Comparison of ENCODE assay signal across 8 mouse cellular contexts in the genomic region with DNA sequence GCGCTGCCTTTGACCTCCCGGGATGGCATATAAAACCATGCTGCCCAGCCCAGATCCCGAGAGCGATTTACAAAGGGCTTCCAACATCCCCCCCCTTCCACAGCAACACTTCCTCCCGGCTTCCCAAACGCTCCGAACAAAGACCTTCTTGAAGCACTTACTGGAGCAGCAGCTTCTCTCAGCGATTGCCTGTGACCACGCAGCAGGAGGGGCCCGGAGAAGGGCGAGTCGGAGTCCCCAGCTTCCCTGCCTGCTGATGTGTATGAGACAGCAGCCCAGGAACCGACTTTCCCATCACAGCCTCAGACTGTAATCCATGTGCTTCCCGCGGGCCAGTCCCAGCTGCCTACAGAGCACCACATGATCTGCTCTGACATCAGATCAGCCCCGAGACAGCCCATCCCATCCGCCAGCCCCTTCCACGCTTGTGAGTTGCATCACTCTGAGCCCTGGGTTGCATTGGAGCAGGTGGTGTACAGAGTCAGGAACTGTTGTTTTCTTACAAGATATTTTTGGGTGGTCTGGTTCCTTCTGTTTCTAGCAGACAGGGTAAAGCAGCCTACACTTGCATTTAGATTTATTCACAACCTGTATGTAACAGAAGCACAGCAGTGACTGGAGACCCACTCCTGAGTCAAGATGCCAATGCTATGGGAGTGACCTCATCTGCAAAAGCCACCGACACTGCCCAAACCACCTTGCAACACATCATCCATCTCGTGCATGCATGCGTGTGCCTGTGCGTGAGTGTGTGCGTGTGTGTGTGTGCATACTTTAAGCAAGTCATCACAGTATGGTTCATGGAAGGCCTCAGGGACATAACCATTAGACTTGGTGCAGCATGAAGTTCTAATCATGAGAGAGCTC.
A peak's percentile ranks its signal among the peaks of the same experiment; 100 is the strongest.
DNase-seq lines count a peak whose midpoint lies in the region; ATAC-seq and TF ChIP-seq lines count a peak whose summit lies in the region.

No protein-coding gene starts in this region.

- no peaks in the 10 kb centered on the region for H3K27me3 ChIP-seq in forebrain, embryonic 10.5 days (ENCODE audit: poor library complexity, severe bottlenecking)
- no peaks in the 10 kb centered on the region for H3K27me3 ChIP-seq in heart, embryonic 13.5 days (replicated peaks)

- TF ChIP-seq POLR2A in lung, adult 2 months (IDR thresholded peaks at IDR 0.05; ENCODE audit: borderline replicate concordance, extremely low read depth, low read depth, low read length) = no peak

- H3K9me3 ChIP-seq in forebrain, embryonic 10.5 days = no peaks in the 10 kb centered on the region
- no peaks in the 10 kb centered on the region for H3K9me3 ChIP-seq in heart, embryonic 13.5 days

- no peak for TF ChIP-seq CTCF in lung, adult 2 months (IDR thresholded peaks at IDR 0.05; ENCODE audit: insufficient read depth, low read length)

- peak overlapping the region; percentile 92 for H3K27ac ChIP-seq in forebrain, embryonic 10.5 days
- H3K27ac ChIP-seq in heart, embryonic 13.5 days (replicated peaks) = peak overlapping the region; percentile 30; the same call in 1 of the 2 replicates

- DNase-seq in ES-CJ7 (ENCODE audit: low read depth, low spot score) = peak; percentile 82
- DNase-seq in brain, embryonic 18.5 days (ENCODE audit: low read depth, low spot score) = peak; percentile 80
- peak; percentile 78 for DNase-seq in forebrain, embryonic 10.5 days (ENCODE audit: extremely low spot score, low spot score)
- DNase-seq in layer of hippocampus, adult 9-10 months (ENCODE audit: low spot score) = peak; percentile 86
- peak; percentile 11 for DNase-seq in lung, adult 2 months
- peak; percentile 15 for DNase-seq in ovary, adult 18-20 months (ENCODE audit: low spot score)
- peak; percentile 49 for DNase-seq in yolk sac, embryonic 10.5 days (ENCODE audit: low spot score)

- WGBS in forebrain, embryonic 10.5 days = 18% methylated on average over 23 of the region's 23 CpGs
- 17% methylated on average over 23 of the region's 23 CpGs for WGBS in heart, embryonic 13.5 days
- 16% methylated on average over 23 of the region's 23 CpGs for WGBS in lung, adult 2 months

- peak overlapping the region; percentile 63 for H3K4me3 ChIP-seq in forebrain, embryonic 10.5 days
- H3K4me3 ChIP-seq in heart, embryonic 13.5 days = peak overlapping the region; percentile 62
- H3K4me3 ChIP-seq in lung, adult 2 months (replicated peaks; ENCODE audit: extremely low read depth, low read depth, low read length) = peak overlapping the region; percentile 27

- peaks cover 38% of the 10 kb centered on the region for H3K4me1 ChIP-seq in forebrain, embryonic 10.5 days
- H3K4me1 ChIP-seq in heart, embryonic 13.5 days = peaks cover 20% of the 10 kb centered on the region
- no peaks in the 10 kb centered on the region for H3K4me1 ChIP-seq in lung, adult 2 months (ENCODE audit: control insufficient read depth, insufficient read depth, low read length)

- peak overlapping the region; percentile 87 for H3K4me2 ChIP-seq in heart, embryonic 13.5 days

- peak; percentile 62; the same call in 1 of the 2 replicates for ATAC-seq in heart, embryonic 13.5 days (ENCODE audit: extremely low read depth, insufficient number of reproducible peaks, low FRiP score, low TSS enrichment)

- H3K9ac ChIP-seq in heart, embryonic 13.5 days = peak overlapping the region; percentile 81

- no peaks in the 10 kb centered on the region for H3K36me3 ChIP-seq in forebrain, embryonic 10.5 days (replicated peaks)
- H3K36me3 ChIP-seq in heart, embryonic 13.5 days = no peaks in the 10 kb centered on the region

Comparison
In these comparisons a context has a peak if more than half of its experiments do, and no peak if none do; other contexts are left out.
1. Peak in every context shown above with its lines: DNase-seq, ATAC-seq, H3K4me3 ChIP-seq and H3K27ac ChIP-seq.
2. DNase-seq: peak in every context shown above with its lines; median percentile 86 in layer of hippocampus, adult 9-10 months; 82 in ES-CJ7; 80 in brain, embryonic 18.5 days; 78 in forebrain, embryonic 10.5 days; 49 in yolk sac, embryonic 10.5 days; 15 in ovary, adult 18-20 months; 11 in lung, adult 2 months.